Mouse (Mus musculus) stomach, postnatal 0 days (tissue): ENCODE measurements at regions not wholly inside any gene's neighbourhood (a gene's known extent, or its start where the extent isn't known, plus 50 kb on each side); places are given as distances from the start of the nearest gene placed in this dataset.

Source experiments
- ATAC-seq: fragments of 200-750 bp; cut with Nextera tagmentation; 2 replicates; pipeline ENCODE4 v1.8.0; 2017; ENCODE audit not compliant: low FRiP score, low TSS enrichment
- DNase-seq: peaks from one replicate; pipeline ENCODE4 v3.0.0-alpha.2; 2016; ENCODE audit warnings: low spot score
- H3K27ac ChIP-seq: fragments of 300-500 bp; sonication (generic); replicated peaks from 2 replicates; pipeline ENCODE4 v1.5.1; 2014; ENCODE audit warnings: mild to moderate bottlenecking, control low read depth
- H3K27me3 ChIP-seq: fragments of 300-500 bp; sonication (generic); 2 replicates; pipeline ENCODE4 v1.6.1; 2014; ENCODE audit warnings: low read length; ENCODE audit not compliant: control insufficient read depth, insufficient read depth
- H3K36me3 ChIP-seq: fragments of 300-500 bp; sonication (generic); 2 replicates; pipeline ENCODE4 v1.6.1; 2014; ENCODE audit warnings: low read length, mixed read lengths; ENCODE audit not compliant: control insufficient read depth, insufficient read depth
- H3K4me1 ChIP-seq: fragments of 300-500 bp; sonication (generic); replicated peaks from 2 replicates; pipeline ENCODE4 v1.6.1; 2014; ENCODE audit warnings: antibody characterized with exemption; ENCODE audit not compliant: control insufficient read depth, insufficient read depth
- H3K4me2 ChIP-seq: fragments of 300-500 bp; sonication (generic); replicated peaks from 2 replicates; pipeline ENCODE4 v1.6.1; 2014; ENCODE audit warnings: low read depth, mild to moderate bottlenecking, control low read depth, moderate library complexity
- H3K4me3 ChIP-seq: fragments of 300-500 bp; sonication (generic); 2 replicates; pipeline ENCODE4 v1.5.1; 2014; ENCODE audit warnings: low read depth, low read length, control low read depth
- H3K9ac ChIP-seq: fragments of 300-500 bp; sonication (generic); 2 replicates; pipeline ENCODE4 v1.6.1; 2014; ENCODE audit warnings: mild to moderate bottlenecking, low read length, control low read depth, mixed read lengths
- H3K9me3 ChIP-seq: fragments of 300-500 bp; sonication (generic); 2 replicates; pipeline ENCODE4 v1.6.1; 2016; ENCODE audit warnings: low read length; ENCODE audit not compliant: control insufficient read depth
- CTCF ChIP-seq: IDR thresholded peaks from 2 replicates; pipeline ENCODE4 v1.5.1; 2016; ENCODE audit warnings: antibody characterized with exemption, low read depth, mild to moderate bottlenecking, moderate library complexity
- EP300 ChIP-seq: optimal IDR thresholded peaks from 2 replicates; pipeline ENCODE3; 2016; ENCODE audit warnings: antibody characterized with exemption
- WGBS: fragments of 180-500 bp; shearing (Covaris S2); extraction: QIAGEN DNeasy Blood & Tissue Kit; methylation state at CpG from one replicate; pipeline ENCODE4 v1.1.7; 2014; 5-methylcytosine and 5-hydroxymethylcytosine counted together

GRCm38 (mm10) chr12:106993011-106993410 lies 495.4 kb upstream of the 3110018I06Rik start:
- DNase-seq: no peak
- no peak overlapping the region for H3K4me2 ChIP-seq

DNA sequence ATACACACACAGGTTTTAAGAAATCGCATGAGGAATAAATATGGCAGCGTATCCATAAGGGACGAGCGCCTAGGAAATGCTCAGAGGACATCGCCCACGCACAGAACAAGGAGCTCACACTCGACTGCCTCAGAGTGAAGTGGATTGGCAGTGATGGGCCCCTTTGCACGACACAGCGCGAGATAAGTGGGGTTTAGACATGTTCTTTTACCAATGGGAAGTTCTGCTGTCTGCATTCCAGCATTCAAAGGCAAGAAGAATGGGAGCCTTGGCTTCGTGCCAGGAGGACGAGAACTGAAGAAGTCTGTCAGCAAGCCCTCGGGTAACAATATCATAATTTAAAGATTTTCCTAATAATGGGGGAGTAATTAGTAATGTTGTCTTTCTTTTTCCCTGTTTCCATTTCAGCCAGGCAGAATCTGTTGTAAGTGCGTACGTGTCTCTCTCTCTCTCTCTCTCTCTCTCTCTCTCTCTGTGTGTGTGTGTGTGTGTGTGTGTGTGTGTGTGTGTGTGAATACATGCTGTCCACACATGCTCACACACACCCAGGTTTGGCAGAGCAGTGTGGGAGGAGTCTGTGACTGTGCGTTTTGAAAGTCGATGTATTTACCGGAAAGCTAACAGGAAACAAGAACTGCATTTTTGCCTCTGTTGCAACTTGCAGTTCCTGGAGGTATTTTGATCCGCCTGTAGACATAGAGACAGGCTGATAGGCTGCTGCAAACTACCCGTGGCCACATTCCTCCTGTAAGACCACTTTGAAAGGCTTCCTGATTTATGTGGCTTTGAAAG lies 477.2 kb upstream of the 3110018I06Rik start:
- no peak overlapping the region for H3K9ac ChIP-seq
- peak overlapping the region; percentile 61; the same call in 1 of the 2 replicates for H3K27ac ChIP-seq
- H3K9me3 ChIP-seq: no peaks in the 10 kb centered on the region
- TF ChIP-seq EP300 (no peak), CTCF (no peak)
- H3K36me3 ChIP-seq: no peaks in the 10 kb centered on the region
- DNase-seq (no peak), ATAC-seq (peak; percentile 51; the same call in 1 of the 2 replicates)
- H3K4me2 ChIP-seq: peak overlapping the region; percentile 31; the same call in 1 of the 2 replicates
- H3K4me3 ChIP-seq: no peak overlapping the region
- WGBS: 39% methylated on average over 20 of the region's 20 CpGs
- H3K27me3 ChIP-seq: no peaks in the 10 kb centered on the region
- no peaks in the 10 kb centered on the region for H3K4me1 ChIP-seq

More at GRCm38 (mm10) chr12:106993011-106993410, 495.4 kb upstream of the 3110018I06Rik start:
- TF ChIP-seq CTCF: no peak
- no peak for TF ChIP-seq EP300
- WGBS: 58% methylated on average over 4 of the region's 4 CpGs
- no peak for ATAC-seq
- Histone ChIP-seq H3K9ac (no peak overlapping the region), H3K4me3 (no peak overlapping the region), H3K4me1 (no peaks in the 10 kb centered on the region), H3K27ac (no peak overlapping the region), H3K27me3 (no peaks in the 10 kb centered on the region), H3K9me3 (no peaks in the 10 kb centered on the region), H3K36me3 (no peaks in the 10 kb centered on the region)

- no peak for ATAC-seq
- Histone ChIP-seq H3K9me3 (no peaks in the 10 kb centered on the region), H3K36me3 (no peaks in the 10 kb centered on the region), H3K4me1 (no peaks in the 10 kb centered on the region), H3K9ac (no peak overlapping the region), H3K27ac (no peak overlapping the region), H3K4me2 (no peak overlapping the region), H3K4me3 (no peak overlapping the region), H3K27me3 (no peaks in the 10 kb centered on the region)
- no peak for TF ChIP-seq EP300
- TF ChIP-seq CTCF: no peak
- WGBS: 72% methylated on average over 2 of the region's 2 CpGs
- no peak for DNase-seq
Observed at GRCm38 (mm10) chr12:107016801-107017200, 471.6 kb upstream of the 3110018I06Rik start.

- ATAC-seq (no peak), DNase-seq (no peak)
- 53% methylated on average over 1 of the region's 1 CpGs for WGBS
- TF ChIP-seq EP300: no peak
- no peak for TF ChIP-seq CTCF
- Histone ChIP-seq H3K4me1 (no peaks in the 10 kb centered on the region), H3K9me3 (no peaks in the 10 kb centered on the region), H3K4me2 (no peak overlapping the region), H3K4me3 (no peak overlapping the region), H3K27me3 (no peaks in the 10 kb centered on the region), H3K36me3 (no peaks in the 10 kb centered on the region), H3K9ac (no peak overlapping the region), H3K27ac (no peak overlapping the region)
Observed at GRCm38 (mm10) chr12:107021806-107022205, 466.6 kb upstream of the 3110018I06Rik start.

GRCm38 (mm10) chr12:107026821-107027220 lies 461.6 kb upstream of the 3110018I06Rik start:
- no peak for ATAC-seq
- Histone ChIP-seq H3K27ac (no peak overlapping the region), H3K9ac (no peak overlapping the region), H3K27me3 (no peaks in the 10 kb centered on the region), H3K4me1 (no peaks in the 10 kb centered on the region), H3K36me3 (no peaks in the 10 kb centered on the region), H3K4me2 (no peak overlapping the region), H3K4me3 (no peak overlapping the region), H3K9me3 (no peaks in the 10 kb centered on the region)
- 84% methylated on average over 5 of the region's 5 CpGs for WGBS
- TF ChIP-seq CTCF (no peak), EP300 (no peak)
- no peak for DNase-seq

DNA sequence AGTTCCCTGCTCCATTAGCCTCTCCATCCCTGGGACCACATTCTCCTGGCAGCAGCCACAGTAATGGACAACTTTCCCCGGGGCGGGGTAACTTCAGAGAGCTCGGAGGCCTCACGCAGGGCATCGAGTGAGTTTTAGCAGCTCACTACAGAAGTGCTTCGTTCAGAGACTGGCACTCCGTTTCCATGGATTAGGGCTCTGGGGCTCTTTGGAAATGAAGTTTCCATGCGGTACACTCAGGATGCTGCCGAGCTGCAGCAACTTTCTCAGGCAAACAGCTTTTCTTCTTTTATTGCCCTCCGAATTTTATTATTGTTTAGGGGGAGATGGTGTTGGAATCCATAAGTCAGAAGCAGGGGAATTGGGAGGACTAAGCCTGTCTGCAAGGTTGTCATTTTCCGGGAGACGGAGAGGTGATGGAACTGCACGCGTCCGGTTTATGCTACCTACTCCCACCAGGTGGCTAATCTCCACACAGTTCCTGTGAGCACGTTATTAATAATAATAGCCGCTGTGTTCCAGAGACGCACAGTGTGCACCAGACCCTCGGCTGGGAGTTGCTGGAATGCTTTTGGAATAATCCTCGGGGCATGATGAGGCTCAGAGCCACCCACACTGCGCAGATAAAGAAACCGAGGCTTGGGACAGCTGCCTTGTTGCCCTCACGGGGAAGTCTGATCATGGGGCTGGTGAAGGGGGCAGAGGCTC lies 460.4 kb upstream of the 3110018I06Rik start:
- TF ChIP-seq CTCF: peak; percentile 43
- TF ChIP-seq EP300: no peak
- Histone ChIP-seq H3K9ac (no peak overlapping the region), H3K4me3 (no peak overlapping the region), H3K27me3 (no peaks in the 10 kb centered on the region), H3K4me1 (no peaks in the 10 kb centered on the region), H3K27ac (no peak overlapping the region), H3K36me3 (no peaks in the 10 kb centered on the region), H3K4me2 (no peak overlapping the region), H3K9me3 (no peaks in the 10 kb centered on the region)
- 33% methylated on average over 23 of the region's 23 CpGs for WGBS
- ATAC-seq: no peak
- no peak for DNase-seq
